Mouse (Mus musculus) A20 (cell line): ENCODE measurements at regions not wholly inside any gene's neighbourhood (a gene's known extent, or its start where the extent isn't known, plus 50 kb on each side); places are given as distances from the start of the nearest gene placed in this dataset.
A peak's percentile ranks its signal among the peaks of the same experiment; 100 is the strongest.

ENCODE experiments used
- DNase-seq: peaks from one replicate; pipeline ENCODE4 v3.0.0-alpha.2; 2011; ENCODE audit warnings: low read depth, low spot score

DNA sequence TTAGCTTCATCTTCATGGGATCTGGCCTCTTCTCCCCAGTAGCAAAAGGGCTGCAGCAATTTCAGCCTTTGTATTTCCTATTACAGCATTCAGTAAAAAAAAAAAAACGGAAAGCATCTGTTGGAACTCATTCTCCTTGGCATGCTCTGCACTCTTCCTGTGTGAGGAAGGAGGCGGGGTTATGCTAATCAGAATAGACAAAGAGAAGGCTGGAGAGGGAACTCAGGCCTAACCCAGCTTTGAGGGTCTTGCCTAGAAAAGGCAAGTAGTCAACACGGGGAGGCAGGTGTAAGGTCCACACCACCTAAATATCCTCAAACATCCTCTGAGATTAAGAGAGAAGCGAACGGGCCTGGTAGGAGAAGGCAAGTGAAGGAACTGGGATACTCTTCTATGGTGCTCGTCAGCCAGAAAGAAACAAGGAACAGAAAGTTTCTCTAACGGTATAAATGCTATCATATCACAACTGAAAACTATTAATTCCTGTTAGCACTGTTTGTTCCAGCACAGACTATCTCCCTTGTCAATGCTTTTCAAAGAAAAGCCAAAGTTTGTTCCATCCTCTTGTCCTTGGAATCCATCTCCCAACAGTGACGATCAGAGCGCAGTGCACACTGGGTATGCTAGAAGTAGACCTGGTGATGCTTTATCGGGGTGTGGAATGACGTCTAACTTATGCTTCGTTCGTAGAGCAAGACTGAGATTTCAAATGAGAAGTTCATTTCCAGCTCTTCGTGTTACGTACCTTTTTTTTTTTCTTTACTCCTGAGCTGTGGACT lies 98.9 kb downstream of the Kctd12 start:
- DNase-seq, result peak; percentile 83

DNA sequence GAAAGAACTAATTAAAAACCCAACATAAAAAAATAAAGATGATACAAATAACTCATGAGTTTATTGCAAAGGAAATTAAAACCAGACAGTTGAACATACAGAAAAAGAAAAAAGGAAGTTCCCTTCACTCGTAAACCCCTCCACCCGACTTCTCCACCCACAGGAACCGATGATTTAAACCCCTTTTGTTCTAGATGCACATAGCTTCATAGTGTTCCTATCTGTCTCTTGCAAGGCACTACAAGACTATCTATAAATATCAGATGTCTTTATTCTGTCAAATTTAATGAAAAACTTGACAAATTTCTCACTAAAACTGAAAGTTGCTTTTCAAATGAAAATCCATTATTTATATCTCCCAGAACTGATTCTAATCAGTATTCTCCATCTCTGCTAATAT lies 100.2 kb downstream of the Kctd12 start:
- DNase-seq, result peak; percentile 58

DNA sequence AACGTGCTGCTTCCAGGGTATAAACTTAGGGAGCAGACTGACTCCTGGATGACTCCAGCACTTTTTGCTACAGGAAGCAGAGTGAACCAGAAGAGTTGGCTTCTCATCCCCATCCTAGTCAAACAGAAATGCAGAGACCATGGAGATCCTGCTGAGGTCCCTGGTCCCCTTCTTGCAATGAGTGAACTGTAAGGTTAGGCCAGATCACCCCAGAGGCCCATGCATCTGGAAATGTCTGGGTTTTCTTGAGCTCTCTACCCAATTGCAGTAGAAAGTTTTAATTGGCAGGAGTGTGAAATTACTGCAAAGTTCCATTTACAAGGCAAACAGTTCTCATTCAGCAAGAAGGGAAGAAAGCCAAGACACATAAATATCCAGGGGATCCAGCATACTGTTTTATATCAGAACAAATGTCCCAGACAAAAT lies 101.8 kb downstream of the Kctd12 start:
- no peak for DNase-seq

DNA sequence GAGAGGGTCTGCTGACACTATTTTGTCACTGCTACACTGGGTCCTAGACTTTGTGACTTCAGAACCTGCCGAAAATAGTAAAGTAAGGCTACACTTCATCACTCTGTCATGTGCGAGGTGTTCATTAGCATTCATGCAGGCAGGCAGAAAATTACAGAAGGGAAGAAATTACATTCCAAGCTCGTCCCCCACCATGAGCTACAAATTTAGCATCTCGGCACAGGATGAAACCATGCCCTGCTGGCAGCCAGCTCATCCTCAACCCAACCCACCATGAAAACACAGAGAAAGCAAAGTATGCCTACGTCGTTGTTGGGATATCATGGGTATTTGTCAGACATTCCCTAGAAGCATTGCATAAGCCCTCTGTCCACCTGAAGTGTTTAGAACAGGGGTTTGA lies 103.9 kb downstream of the Kctd12 start:
- no peak for DNase-seq

DNA sequence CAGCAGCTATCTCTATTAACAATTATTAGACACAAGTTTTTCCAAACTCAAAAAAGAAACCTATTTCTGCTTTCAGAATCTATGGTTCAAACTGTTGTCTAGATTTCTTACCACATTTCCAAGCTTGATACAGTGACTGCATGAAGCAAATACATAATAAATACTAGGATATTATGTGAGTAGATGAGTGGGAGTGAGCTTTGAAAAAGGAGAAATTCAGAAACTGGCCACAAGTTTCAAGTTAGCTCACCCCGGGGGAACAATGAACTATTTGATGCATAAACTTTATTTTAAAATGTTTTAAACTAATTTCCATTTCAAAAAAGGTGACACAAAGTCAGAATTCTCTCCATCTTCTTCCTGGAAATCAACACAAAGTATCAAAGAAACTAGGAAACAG lies 114.3 kb downstream of the Kctd12 start:
- DNase-seq, result peak; percentile 46

DNA sequence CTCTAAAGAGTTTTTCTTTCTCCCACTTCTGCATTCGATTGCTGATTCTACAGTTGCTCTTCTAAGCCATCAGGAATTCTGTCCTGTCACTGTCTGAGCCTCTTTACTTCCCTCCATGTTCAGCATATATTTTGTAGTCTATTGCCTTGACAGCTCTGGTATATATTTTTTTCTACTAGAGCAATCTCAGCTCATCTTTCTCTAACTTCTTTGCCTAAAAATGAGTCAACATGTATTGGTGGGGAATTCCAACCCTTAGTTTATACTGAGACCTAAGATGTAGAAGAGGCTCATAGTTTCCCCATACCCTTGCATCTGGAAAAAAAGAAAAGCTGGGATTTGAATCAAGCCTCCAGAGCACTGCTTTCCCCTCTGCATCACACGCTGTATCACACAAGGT lies 114.7 kb downstream of the Kctd12 start:
- DNase-seq, result no peak

DNA sequence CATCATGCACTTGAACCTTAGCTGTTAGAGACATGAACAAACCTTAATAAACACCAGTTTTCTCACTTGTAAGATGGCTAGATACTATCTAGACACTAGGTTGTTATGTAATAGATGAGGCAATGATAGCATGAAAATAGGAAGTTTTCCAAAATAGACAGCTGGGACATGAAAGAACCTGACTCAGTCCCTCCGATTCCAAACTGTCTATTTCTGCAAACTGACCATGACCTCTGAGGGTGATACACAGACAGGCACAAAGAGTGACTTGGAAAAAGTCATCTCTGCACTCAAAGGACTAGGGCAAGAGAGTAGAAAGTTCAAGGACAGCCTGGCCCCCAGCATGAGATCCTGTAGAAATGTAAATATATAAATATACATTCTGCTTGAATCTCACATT lies 115.9 kb downstream of the Kctd12 start:
- DNase-seq, result no peak

DNA sequence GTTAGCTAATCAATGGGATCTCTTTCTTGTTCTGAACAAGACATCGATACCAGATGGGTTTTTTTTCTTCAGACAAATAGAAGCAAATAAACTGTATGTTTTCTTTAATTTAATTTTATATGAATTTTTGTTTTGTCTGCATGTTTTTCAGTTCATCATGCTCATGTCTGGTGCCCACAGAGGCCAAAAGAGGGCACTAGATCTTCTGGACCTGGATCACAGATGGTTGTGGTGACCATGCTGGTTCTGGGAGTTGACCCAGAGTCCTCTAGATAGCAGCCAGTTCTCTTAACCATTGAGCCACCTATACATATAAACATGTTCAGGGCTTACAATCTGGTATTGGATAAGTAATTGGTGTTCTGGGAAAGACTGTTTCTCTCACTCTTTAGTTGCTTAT lies 120.7 kb downstream of the Kctd12 start:
- no peak for DNase-seq

DNA sequence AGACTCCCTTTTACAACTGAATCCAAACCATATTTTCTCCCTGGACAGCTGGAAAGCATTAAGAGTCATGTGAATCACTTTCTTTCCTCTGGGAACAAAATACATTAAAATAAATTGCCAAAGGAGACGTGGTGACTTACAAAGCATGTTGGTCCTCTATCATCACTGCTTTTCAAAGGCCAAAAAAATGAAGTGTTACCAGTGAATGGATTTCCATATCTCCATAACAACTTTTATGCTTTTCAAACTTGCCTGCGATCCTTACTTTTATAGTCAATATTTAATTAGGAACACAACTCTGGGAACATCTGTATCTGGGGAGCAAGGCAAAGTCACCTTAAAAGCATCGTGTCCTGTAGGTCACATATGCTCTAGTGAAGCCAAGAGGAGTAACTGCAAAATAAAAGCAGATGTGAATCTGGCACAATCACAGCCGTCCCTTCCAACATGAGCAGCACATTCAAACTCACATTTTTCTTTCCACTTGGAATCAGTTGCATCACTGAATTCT lies 123.0 kb downstream of the Kctd12 start:
- DNase-seq, result no peak

DNA sequence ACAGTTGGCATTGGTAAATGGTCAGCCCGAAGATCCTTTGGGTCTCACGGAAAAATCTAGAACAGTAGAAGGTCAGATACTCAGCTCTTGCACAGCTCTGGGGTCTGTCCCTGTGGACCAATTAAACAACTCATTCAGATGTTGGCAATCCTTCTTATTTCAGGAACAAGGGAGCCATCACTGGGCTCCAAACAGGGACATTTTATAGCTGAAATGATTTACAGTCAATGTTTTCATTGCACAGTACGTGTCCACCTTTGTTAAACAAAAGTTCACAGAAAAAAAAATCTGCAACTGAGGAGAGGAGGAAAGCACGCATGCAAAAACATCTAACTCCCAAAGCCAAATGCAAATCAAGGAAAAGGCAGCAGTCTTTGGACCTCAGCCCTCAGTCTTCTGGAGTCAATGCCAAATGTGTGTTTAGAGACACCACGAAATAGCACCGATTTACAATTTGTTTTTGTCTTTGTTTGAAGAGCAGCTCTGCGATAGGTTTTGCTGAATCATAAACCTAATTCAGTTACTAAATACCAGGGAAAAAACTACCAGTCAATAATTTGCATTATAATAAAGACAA lies 127.1 kb downstream of the Kctd12 start:
- no peak for DNase-seq

DNA sequence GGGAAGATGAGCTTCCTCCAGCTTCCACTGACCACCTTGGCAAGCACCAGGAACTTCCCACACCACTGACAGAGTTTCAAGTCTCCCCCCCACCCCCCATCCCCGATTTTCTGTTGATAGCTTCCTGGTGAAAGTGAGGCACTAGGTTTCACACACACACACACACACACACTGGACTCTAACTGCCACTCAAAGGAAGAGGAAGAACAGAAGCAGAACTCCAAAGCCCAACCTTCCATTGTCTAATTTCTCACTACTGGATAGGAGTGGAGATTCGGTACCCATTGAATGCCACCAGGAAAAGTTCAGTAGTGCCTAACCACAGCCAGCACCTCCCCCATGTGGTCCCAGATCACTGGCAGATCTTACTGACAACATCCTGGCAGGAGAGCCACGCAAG lies 138.7 kb downstream of the Kctd12 start:
- DNase-seq, result no peak

DNA sequence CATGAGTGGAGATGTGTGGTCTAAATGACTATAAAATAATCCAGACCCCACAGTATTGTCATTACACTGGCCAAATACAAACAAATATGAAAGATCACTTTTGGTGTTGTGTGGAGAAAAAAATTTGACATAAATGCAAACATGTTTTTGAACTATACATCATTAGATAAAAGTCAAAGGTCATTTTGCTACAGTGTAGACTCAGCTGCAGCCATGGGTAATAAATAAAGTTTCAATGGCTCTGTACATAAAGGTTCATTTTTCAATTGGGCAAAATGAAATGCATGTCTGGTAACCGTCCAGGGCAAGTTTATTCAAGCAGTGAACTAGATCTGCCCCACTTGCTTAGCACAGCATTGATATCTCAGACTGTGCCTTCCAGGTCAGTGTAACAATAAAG lies 144.8 kb downstream of the Kctd12 start:
- DNase-seq, result no peak

DNA sequence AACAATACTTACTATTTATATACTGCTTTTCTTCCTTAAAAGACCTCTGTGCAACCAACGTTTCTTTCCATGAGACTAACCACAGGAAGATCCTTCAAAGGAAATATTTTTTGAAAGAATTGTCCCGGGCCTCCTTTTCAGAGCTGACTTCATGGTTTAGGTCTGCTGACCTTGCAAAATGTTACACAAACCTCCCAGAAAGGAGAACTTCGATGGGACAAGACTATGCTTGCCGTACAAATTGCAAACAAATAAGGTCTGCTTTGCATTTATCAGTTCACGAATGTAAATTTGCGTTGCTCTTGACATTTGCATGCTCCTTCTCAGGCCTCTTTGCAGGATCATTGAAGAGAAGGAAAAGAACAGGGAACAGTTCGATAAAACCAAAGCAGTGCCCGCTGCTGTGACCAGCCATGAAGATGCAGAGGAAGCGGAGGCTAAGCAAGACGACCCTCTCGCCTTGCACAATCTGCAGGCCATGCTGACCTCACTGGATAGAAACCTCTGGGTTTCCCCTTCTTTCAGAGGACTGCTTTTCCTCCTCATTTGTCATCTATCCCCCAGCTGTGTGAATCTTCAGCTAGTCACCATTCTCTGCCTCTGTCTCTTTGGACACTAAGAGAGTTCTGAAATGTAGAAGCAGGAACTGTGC lies 147.2 kb downstream of the Kctd12 start:
- DNase-seq, result no peak

DNA sequence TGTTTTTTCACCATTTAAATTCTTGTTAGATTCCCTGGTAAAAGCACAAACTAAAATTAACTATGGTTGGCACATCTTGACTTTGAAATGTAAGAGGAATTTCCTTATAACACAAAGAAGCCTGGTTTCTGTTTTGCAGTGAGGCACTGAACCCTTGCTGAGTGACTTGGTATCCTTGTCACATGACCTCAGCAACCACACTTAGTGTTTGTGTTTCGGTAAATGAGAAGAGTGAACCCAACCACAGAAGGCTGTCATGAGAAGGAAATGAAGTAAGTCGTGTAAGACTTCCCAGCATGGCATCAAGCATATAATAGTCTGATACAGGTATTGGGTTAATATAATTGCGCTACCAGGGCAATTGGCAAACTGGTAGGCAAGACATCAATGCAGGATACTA lies 154.0 kb downstream of the Kctd12 start:
- DNase-seq, result no peak

DNA sequence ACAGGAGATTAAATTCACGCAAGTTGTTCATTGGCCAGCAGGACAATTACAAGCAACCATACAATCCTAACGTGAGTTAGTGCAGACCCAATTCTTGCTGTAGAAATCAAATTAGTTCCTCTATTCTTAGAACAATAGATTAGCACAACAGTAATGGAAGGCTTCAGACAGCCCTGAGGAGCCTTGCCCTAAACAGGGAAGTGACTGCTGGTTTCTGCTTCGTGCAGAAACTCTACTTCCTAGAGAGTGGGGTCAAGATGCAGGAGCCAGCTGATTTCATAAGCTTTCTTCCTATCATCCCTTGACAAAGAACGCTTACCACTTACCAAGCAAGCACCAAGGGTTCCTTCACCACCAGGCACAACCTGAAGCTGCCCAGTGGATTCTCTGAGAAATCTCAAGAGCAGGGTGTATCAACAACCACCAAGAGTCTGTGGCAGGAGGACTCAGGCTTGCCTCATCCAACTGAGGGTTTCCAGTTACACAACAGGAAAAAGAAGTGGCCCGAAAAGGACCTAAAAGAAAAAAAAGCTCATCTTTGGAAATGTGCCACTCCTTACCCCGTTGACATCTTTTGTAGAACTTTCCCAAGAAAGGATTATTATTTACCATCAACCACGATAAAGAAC lies 154.6 kb downstream of the Kctd12 start:
- DNase-seq, result no peak

DNA sequence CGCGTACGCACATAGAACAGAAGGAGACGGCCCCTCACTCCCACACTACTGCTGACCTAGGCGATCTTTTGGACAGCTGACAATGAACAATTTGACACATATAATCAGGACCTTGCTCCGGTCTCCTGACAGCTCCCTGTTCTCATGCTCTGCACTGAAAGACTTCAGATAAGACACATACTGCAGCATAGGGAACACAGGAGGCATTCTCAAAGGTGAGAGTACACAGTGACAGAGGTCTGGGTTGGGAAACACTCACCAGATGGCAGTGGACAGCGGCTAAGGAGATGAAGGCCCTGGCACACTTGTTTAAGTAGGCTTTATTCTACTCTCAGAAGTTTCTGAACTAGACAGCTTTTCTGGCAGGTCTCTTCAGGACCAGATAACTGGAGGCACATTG lies 156.9 kb downstream of the Kctd12 start:
- DNase-seq, result no peak

DNA sequence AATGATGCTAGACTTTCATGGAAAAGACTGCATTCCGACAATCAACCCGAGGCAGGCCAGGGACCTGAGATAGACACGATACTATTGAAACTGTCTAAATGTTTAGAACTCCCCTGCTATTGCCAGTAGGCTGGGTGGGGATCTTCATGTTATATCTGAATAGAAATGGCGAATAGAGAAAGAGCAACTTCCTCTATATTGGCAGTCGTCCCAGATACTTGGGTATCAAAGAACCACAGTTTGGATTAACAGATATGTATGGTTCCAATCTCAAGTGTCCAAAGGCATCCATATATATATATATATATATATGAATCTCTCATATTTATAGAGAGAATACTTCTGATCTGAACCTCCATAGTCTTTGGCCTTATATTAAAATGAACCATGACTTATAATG lies 161.8 kb downstream of the Kctd12 start:
- DNase-seq, result no peak

DNA sequence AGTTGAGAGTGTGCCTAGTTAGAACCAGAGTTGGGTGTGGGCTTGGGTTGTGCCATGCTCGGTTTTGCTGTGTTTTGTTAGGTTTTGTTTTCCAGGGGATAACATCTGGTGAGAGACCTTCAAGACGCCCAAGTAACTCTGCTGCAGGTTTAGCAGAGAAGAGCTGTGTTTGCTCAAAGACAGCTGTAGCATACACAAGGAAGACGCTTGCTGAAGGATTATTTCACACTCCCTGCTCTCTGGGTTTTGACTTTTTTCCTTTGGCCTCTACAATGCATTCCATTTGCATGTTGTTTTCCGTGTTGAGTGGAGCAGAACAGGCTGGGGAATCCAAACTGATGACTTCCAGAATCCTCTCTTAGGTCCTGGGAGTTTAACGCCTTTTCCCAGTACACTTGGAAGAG lies 170.8 kb downstream of the Kctd12 start:
- DNase-seq, result no peak

DNA sequence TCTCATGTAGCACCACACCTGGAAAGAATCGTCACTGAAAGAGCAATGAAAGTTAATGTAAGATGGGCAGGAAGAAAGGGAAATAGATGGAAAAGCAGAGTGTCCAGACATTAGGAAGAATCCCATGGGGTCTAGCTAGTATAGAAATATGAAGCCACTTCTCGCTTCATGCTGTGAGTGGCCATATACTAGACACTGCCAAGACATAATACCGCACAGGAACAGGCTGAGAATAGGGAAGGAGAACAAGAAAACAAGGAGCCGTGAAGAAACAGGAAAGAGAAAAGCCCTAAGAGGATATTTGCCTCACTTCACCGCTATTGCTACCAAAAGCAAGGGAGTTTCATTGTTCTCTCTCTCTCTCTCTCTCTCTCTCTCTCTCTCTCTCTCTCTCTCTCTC lies 171.4 kb downstream of the Kctd12 start:
- no peak for DNase-seq

DNA sequence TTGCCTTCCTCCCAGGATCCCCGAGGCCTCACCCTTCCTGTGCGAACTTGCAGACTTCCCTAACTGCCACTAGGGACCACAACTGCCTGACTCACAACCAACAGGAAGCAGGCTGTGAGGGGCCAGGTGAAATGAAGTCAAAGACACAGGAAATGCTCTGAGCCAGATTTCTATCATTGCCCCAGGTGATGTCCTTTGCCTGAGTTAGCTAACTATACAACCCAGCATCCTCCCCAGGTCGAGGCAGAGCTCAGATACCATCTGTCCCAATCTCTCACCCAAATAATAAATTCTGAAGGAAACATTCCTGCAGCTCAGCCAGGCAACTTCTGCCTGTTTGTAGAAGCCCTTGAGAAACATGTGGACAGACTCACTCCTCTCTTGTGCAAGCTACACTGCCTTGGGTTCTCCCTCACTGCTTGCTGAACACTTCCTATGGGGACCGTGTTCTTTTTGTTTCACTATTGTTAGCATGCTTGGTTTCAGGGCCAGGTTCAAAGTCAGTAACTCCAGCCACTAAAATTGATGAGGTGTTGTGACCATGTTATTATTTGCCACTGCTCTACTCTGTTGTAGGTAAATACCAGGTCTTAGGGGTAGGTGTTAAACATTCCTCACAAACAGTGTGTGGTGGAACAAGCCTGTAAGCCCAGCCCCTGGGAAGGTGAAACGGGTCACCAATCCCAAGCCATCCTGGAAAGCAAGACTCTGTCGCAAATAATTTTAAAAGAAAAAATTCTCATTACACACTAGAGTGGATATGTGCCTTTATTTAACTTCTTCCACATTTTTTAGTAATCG lies 172.1 kb downstream of the Kctd12 start:
- peak; percentile 56 for DNase-seq
